Comparison of ENCODE assay signal across 11 mouse cellular contexts in the genomic region with DNA sequence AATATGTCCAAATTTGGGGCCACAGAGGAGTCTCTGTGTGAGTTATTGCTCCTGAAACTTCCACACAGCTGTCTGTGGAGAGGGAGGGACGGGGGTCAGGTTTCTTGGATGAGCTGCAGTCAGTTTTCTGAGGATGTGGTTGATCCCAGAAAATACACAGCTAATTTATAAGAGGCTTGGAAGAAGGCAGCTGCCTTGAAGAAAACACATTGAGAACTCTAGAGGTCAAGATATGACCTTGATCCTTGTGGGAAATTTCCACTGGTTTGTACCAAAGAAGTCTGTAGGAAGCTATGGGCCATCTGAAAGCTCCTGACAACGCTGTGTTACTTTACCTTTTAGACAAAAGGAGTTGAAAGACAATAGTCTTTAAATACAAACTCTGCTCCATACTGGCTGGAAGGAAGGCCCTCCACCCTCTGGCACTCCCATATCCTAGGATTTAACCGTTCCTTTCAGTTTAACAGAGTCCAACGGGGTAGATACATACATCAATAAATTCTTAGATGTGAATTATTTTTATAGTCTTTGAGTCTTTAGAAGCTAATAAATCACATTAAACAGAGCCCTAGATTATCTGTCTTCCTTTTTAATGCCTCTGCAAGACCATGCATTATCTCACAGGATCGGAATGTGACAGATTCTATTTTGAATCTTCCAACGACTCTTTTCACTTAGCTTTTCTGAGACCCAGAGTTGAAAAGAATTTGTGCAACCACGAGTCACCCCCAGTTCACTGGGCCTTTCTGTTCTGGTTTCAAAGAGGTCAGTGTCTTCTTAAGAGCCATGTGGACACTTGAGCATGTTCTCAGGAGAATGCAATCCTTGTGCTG. TPM values are rescaled to one million over a fixed set of nuclear protein-coding genes. Genes with fewer than 3 reads are reported as not detected.
A peak's percentile ranks its signal among the peaks of the same experiment; 100 is the strongest.
DNase-seq lines count a peak whose midpoint lies in the region; ATAC-seq and TF ChIP-seq lines count a peak whose summit lies in the region.
"Had no signal": no experiment of that assay in that cellular context is flagged by ENCODE, and none has a peak within 500 bp of the region (broad histone marks: within the 10 kb centered on the region; RNA-seq: fewer than 3 reads in every experiment).

No protein-coding gene starts in this region.

- H3K27me3 ChIP-seq in lung, embryonic 14.5 days (ENCODE audit: insufficient read depth, low read length) = no peaks in the 10 kb centered on the region
- H3K27me3 ChIP-seq in hindbrain, embryonic 16.5 days (replicated peaks; ENCODE audit: control insufficient read depth, insufficient read depth, low read length) = no peaks in the 10 kb centered on the region
- H3K27me3 ChIP-seq: neural tube, embryonic 15.5 days had no signal

- H3K36me3 ChIP-seq in lung, embryonic 14.5 days (ENCODE audit: insufficient read depth) = no peaks in the 10 kb centered on the region
- H3K36me3 ChIP-seq in hindbrain, embryonic 16.5 days (ENCODE audit: control insufficient read depth, insufficient read depth, low read length) = no peaks in the 10 kb centered on the region
- H3K36me3 ChIP-seq: neural tube, embryonic 15.5 days had no signal

- H3K9me3 ChIP-seq in lung, embryonic 14.5 days (ENCODE audit: low read depth, low read length) = no peaks in the 10 kb centered on the region; the same call in 1 of the 2 replicates
- no peaks in the 10 kb centered on the region for H3K9me3 ChIP-seq in hindbrain, embryonic 16.5 days (ENCODE audit: control insufficient read depth, low read length)
- H3K9me3 ChIP-seq: neural tube, embryonic 15.5 days had no signal

- peaks cover 5% of the 10 kb centered on the region for H3K4me1 ChIP-seq in lung, embryonic 14.5 days (ENCODE audit: insufficient read depth)
- peaks cover 6% of the 10 kb centered on the region for H3K4me1 ChIP-seq in embryonic fibroblast, embryonic 13.5 days (ENCODE audit: control insufficient read depth, insufficient read depth, low read length)
- no peaks in the 10 kb centered on the region for H3K4me1 ChIP-seq in hindbrain, embryonic 16.5 days (ENCODE audit: control insufficient read depth, insufficient read depth, low read depth, low read length)
- H3K4me1 ChIP-seq: neural tube, embryonic 15.5 days had no signal

- 21% methylated on average over 7 of the region's 7 CpGs for WGBS in lung, embryonic 14.5 days
- 47% methylated on average over 7 of the region's 7 CpGs for WGBS in hindbrain, embryonic 16.5 days

- DNase-seq in lung, embryonic 14.5 days = peak; percentile 77
- no peak for DNase-seq in lung, postnatal 14 days
- DNase-seq in kidney, adult 8-10 months = peak; percentile 15 to 48
- DNase-seq in skeletal muscle tissue, adult 2 months (ENCODE audit: low read depth, low spot score) = peak; percentile 53
- DNase-seq in urinary bladder, postnatal 25 days (ENCODE audit: low spot score) = no peak
- DNase-seq: cerebellum, postnatal 25 days; thymus, adult 18-20 months had no signal

- no peak overlapping the region for H3K4me2 ChIP-seq in lung, embryonic 14.5 days
- H3K4me2 ChIP-seq in hindbrain, embryonic 16.5 days (ENCODE audit: low read length) = no peak overlapping the region
- H3K4me2 ChIP-seq: neural tube, embryonic 15.5 days had no signal

- ATAC-seq in lung, embryonic 14.5 days (ENCODE audit: insufficient read depth) = peak; percentile 62; the same call in 1 of the 2 replicates
- no peak for ATAC-seq in hindbrain, embryonic 16.5 days

- H3K9ac ChIP-seq in lung, embryonic 14.5 days = no peak overlapping the region
- H3K9ac ChIP-seq in hindbrain, embryonic 16.5 days (ENCODE audit: low read depth, low read length) = no peak overlapping the region
- H3K9ac ChIP-seq: neural tube, embryonic 15.5 days had no signal

- H3K27ac ChIP-seq in lung, embryonic 14.5 days (ENCODE audit: low read depth) = peak overlapping the region; percentile 67
- H3K27ac ChIP-seq in embryonic fibroblast, embryonic 13.5 days (ENCODE audit: insufficient read depth, low read length) = peak overlapping the region; percentile 93
- H3K27ac ChIP-seq in hindbrain, embryonic 16.5 days (ENCODE audit: low read depth, low read length) = no peak overlapping the region
- H3K27ac ChIP-seq: macrophage; neural tube, embryonic 15.5 days had no signal

- TF ChIP-seq CTCF in lung, embryonic 14.5 days (IDR thresholded peaks at IDR 0.05; ENCODE audit: low read depth) = no peak
- no peak for TF ChIP-seq CTCF in embryonic fibroblast, embryonic 13.5 days (IDR thresholded peaks at IDR 0.05; ENCODE audit: borderline replicate concordance, insufficient read depth, low read length)

- TF ChIP-seq POLR2A in embryonic fibroblast, embryonic 13.5 days (IDR thresholded peaks at IDR 0.05; ENCODE audit: low read depth, low read length) = no peak

- no peak overlapping the region for H3K4me3 ChIP-seq in lung, embryonic 14.5 days (ENCODE audit: low read depth, low read length)
- no peak overlapping the region for H3K4me3 ChIP-seq in embryonic fibroblast, embryonic 13.5 days (ENCODE audit: insufficient read depth, low read length)
- H3K4me3 ChIP-seq in hindbrain, embryonic 16.5 days (ENCODE audit: low read length) = no peak overlapping the region
- H3K4me3 ChIP-seq: neural tube, embryonic 15.5 days had no signal

RNA-seq across cellular contexts. Expression of a gene that starts 20.5 kb away (rescaled TPM):
- 28.3 and 29.0 TPM in 2 replicates for polyA plus RNA-seq in lung, embryonic 14.5 days (2014; fragmentation: Nextera tagmentation; extraction: Ambion mirVana)
- polyA plus RNA-seq in embryonic fibroblast, embryonic 13.5 days (2011; ENCODE audit: insufficient read length, low read depth, missing spikeins) = 47.6 and 52.5 TPM in 2 replicates
- 30.2 and 34.3 TPM in 2 replicates for polyA plus RNA-seq in hindbrain, embryonic 16.5 days (2015; fragmentation: Nextera tagmentation; extraction: Ambion mirVana)

RNA-seq across cellular contexts. Expression of a gene that starts 40.9 kb away (rescaled TPM):
- polyA plus RNA-seq in lung, embryonic 14.5 days (2014; fragmentation: Nextera tagmentation; extraction: Ambion mirVana) = 0.07 TPM in 1 of 2 replicates, not detected in the other
- 0.13 and 0.19 TPM in 2 replicates for polyA plus RNA-seq in embryonic fibroblast, embryonic 13.5 days (2011; ENCODE audit: insufficient read length, low read depth, missing spikeins)
- polyA plus RNA-seq in hindbrain, embryonic 16.5 days (2015; fragmentation: Nextera tagmentation; extraction: Ambion mirVana) = 0.31 and 0.34 TPM in 2 replicates
- polyA plus RNA-seq: macrophage had no signal

Comparison
In these comparisons a context has a peak if more than half of its experiments do, and no peak if none do; other contexts are left out.
1. DNase-seq: peak in lung, embryonic 14.5 days (single experiment), kidney, adult 8-10 months (2 of 2) and skeletal muscle tissue, adult 2 months (single experiment); none in lung, postnatal 14 days (single experiment) and urinary bladder, postnatal 25 days (single experiment).